In genomic region chr4:99953904-99954303, GRCm38 (mm10) we compare ENCODE assay signal across 22 mouse cellular contexts. TPM values are rescaled to one million over a fixed set of nuclear protein-coding genes. Genes with fewer than 3 reads are reported as not detected.
DNase-seq lines count a peak whose midpoint lies in the region; ATAC-seq and TF ChIP-seq lines count a peak whose summit lies in the region.
"Had no signal": no experiment of that assay in that cellular context is flagged by ENCODE, and none has a peak within 500 bp of the region (broad histone marks: within the 10 kb centered on the region; RNA-seq: fewer than 3 reads in every experiment).

No protein-coding gene starts in this region.

- no peak overlapping the region for H3K27ac ChIP-seq in liver, embryonic 11.5 days (ENCODE audit: low read depth, low read length)
- H3K27ac ChIP-seq in liver, postnatal 0 days (ENCODE audit: low read depth), result no peak overlapping the region
- H3K27ac ChIP-seq: embryonic facial prominence, embryonic 15.5 days; forebrain, embryonic 10.5 days; heart, embryonic 10.5 days; hindbrain, embryonic 13.5 days; hindbrain, postnatal 0 days had no signal

- no peak overlapping the region for H3K4me3 ChIP-seq in liver, embryonic 11.5 days (ENCODE audit: low read depth, low read length)
- H3K4me3 ChIP-seq in liver, postnatal 0 days (ENCODE audit: low read depth, low read length), result no peak overlapping the region
- H3K4me3 ChIP-seq: embryonic facial prominence, embryonic 15.5 days; erythroblast, embryonic 14.5 days; forebrain, embryonic 10.5 days; heart, embryonic 10.5 days; hindbrain, embryonic 13.5 days had no signal

- no peak overlapping the region for H3K4me2 ChIP-seq in liver, embryonic 11.5 days
- H3K4me2 ChIP-seq in liver, postnatal 0 days (ENCODE audit: low read depth, low read length), result no peak overlapping the region
- H3K4me2 ChIP-seq: embryonic facial prominence, embryonic 15.5 days; hindbrain, embryonic 13.5 days had no signal

- no peak for TF ChIP-seq EP300 in liver, postnatal 0 days (IDR thresholded peaks at IDR 0.05; ENCODE audit: low read depth)

- H3K9me3 ChIP-seq in liver, embryonic 11.5 days (ENCODE audit: control insufficient read depth, low read length), result no peaks in the 10 kb centered on the region
- H3K9me3 ChIP-seq in liver, postnatal 0 days (ENCODE audit: low read length), result no peaks in the 10 kb centered on the region
- H3K9me3 ChIP-seq: embryonic facial prominence, embryonic 15.5 days; forebrain, embryonic 10.5 days; heart, embryonic 10.5 days; hindbrain, embryonic 13.5 days had no signal

- no peaks in the 10 kb centered on the region for H3K36me3 ChIP-seq in liver, embryonic 11.5 days (ENCODE audit: control insufficient read depth, insufficient read depth, low read length)
- H3K36me3 ChIP-seq in liver, postnatal 0 days (replicated peaks; ENCODE audit: insufficient read depth, low read length), result no peaks in the 10 kb centered on the region; the same call in 1 of the 2 replicates
- H3K36me3 ChIP-seq: embryonic facial prominence, embryonic 15.5 days; forebrain, embryonic 10.5 days; hindbrain, embryonic 13.5 days had no signal

- H3K4me1 ChIP-seq in liver, embryonic 11.5 days (replicated peaks; ENCODE audit: control insufficient read depth, insufficient read depth, low read length), result 0 out of 2 replicates have a peak, but pooled peaks cover 3% of the 10 kb centered on the region
- peaks cover 5% of the 10 kb centered on the region; the same call in 1 of the 2 replicates for H3K4me1 ChIP-seq in liver, postnatal 0 days (ENCODE audit: insufficient read depth)
- H3K4me1 ChIP-seq: embryonic facial prominence, embryonic 15.5 days; hindbrain, embryonic 13.5 days had no signal

- WGBS in liver, embryonic 11.5 days, result 88% methylated on average over 2 of the region's 2 CpGs
- 81% methylated on average over 2 of the region's 2 CpGs for WGBS in liver, postnatal 0 days (ENCODE audit: insufficient replicate concordance)

- no peak overlapping the region for H3K9ac ChIP-seq in liver, embryonic 11.5 days (ENCODE audit: low read depth, low read length)
- H3K9ac ChIP-seq in liver, postnatal 0 days (replicated peaks), result no peak overlapping the region
- H3K9ac ChIP-seq: embryonic facial prominence, embryonic 15.5 days; hindbrain, embryonic 13.5 days had no signal

- no peaks in the 10 kb centered on the region for H3K27me3 ChIP-seq in liver, embryonic 11.5 days (replicated peaks; ENCODE audit: control insufficient read depth, insufficient read depth, low read length)
- H3K27me3 ChIP-seq in liver, postnatal 0 days (ENCODE audit: insufficient read depth, low read length), result no peaks in the 10 kb centered on the region
- H3K27me3 ChIP-seq: embryonic facial prominence, embryonic 15.5 days; hindbrain, embryonic 13.5 days had no signal

- 0 out of 2 replicates have a peak, but pooled peaks have one; percentile 29 for ATAC-seq in liver, embryonic 11.5 days (replicated peaks; ENCODE audit: low FRiP score)
- ATAC-seq in liver, postnatal 0 days, result no peak
- ATAC-seq: forebrain, embryonic 14.5 days; hindbrain, postnatal 0 days had no signal

- no peak for TF ChIP-seq CTCF in liver, postnatal 0 days (IDR thresholded peaks at IDR 0.05; ENCODE audit: low read depth)

- DNase-seq in gastrocnemius, postnatal 25 days, result peak; percentile 43
- DNase-seq in gastrocnemius, adult 18-20 months (ENCODE audit: low spot score), result no peak
- no peak for DNase-seq in liver, embryonic 11.5 days (ENCODE audit: low spot score)
- no peak for DNase-seq in liver, postnatal 0 days
- peak; percentile 49 for DNase-seq in 3T3-L1 (ENCODE audit: low read depth, low spot score)
- no peak for DNase-seq in adrenal gland, postnatal 25 days
- no peak for DNase-seq in kidney, adult 11 months
- DNase-seq: adrenal gland, adult 8-10 months; cerebellum, adult 11 months; cerebellum, adult 8-10 months; cerebellum, postnatal 14 days; embryo, embryonic 11 days; gastrocnemius, postnatal 36 days; heart, adult 18-20 months; heart, postnatal 14 days had no signal

RNA-seq across cellular contexts. Expression of gene Itgb3bp, which starts 24.3 kb away (rescaled TPM):
- total RNA-seq in gastrocnemius, postnatal 25 days (2021), result 1 to 10 TPM; 3.6 to 4.7 TPM
- 1 to 10 TPM; 4.2 to 4.3 TPM for total RNA-seq in gastrocnemius, adult 18-20 months (2021)
- 35.7 and 39.0 TPM in 2 replicates for polyA plus RNA-seq in liver, embryonic 11.5 days (2014; fragmentation: Nextera tagmentation; extraction: Ambion mirVana)
- 8.9 and 12.2 TPM in 2 replicates for polyA plus RNA-seq in liver, postnatal 0 days (2015; fragmentation: Nextera tagmentation; extraction: Ambion mirVana)
- total RNA-seq in adrenal gland, postnatal 25 days (2021), result 7.0 and 9.1 TPM in 2 replicates

RNA-seq across cellular contexts. Expression of gene Pgm1, which starts 24.7 kb away (rescaled TPM):
- 1,000 to 10,000 TPM in 1 of 2 experiments, 100 to 1,000 TPM in 1; 832 to 1,031 TPM for total RNA-seq in gastrocnemius, postnatal 25 days (2021)
- 1,000 to 10,000 TPM in 1 of 2 experiments, 100 to 1,000 TPM in 1; 993 to 1,171 TPM for total RNA-seq in gastrocnemius, adult 18-20 months (2021)
- polyA plus RNA-seq in liver, embryonic 11.5 days (2014; fragmentation: Nextera tagmentation; extraction: Ambion mirVana), result 105 and 117 TPM in 2 replicates
- 144 and 145 TPM in 2 replicates for polyA plus RNA-seq in liver, postnatal 0 days (2015; fragmentation: Nextera tagmentation; extraction: Ambion mirVana)
- 89.3 and 100 TPM in 2 replicates for total RNA-seq in adrenal gland, postnatal 25 days (2021)

Comparison
In these comparisons a context has a peak if more than half of its experiments do, and no peak if none do; other contexts are left out.
1. DNase-seq: peak in gastrocnemius, postnatal 25 days (single experiment) and 3T3-L1 (single experiment); none in gastrocnemius, adult 18-20 months (single experiment), liver, embryonic 11.5 days (single experiment), liver, postnatal 0 days (single experiment), adrenal gland, postnatal 25 days (single experiment) and kidney, adult 11 months (single experiment).